Mouse (Mus musculus) MEL (cell line): ENCODE measurements around the gene Ctdspl. TPM values are rescaled to one million over a fixed set of nuclear protein-coding genes. Genes with fewer than 3 reads are reported as not detected.

Experiments used
- DNase-seq: peaks from one replicate; pipeline ENCODE4 v3.0.0; 2011; ENCODE audit warnings: low read depth, low spot score
- H3K27ac ChIP-seq: 2 replicates; pipeline ENCODE4 v1.5.1; 2012; ENCODE audit warnings: low read depth, mild to moderate bottlenecking, control low read depth, low read length, moderate library complexity; ENCODE audit not compliant: control insufficient read depth
- H3K27me3 ChIP-seq, 2 experiments: fragments of 150-350 bp in 1 of 2; sonication (generic) in 1 of 2; 2 replicates each; pipeline ENCODE4 v1.6.1; 2012; ENCODE audit warnings: low read length in 2 of 2, mild to moderate bottlenecking in 2 of 2, improper control_type of control experiment in 1 of 2, moderate library complexity in 1 of 2; ENCODE audit not compliant: insufficient read depth in 2 of 2, control insufficient read depth in 1 of 2
- H3K36me3 ChIP-seq, 2 experiments: 2 replicates each; pipeline ENCODE4 v1.6.1; 2012 to 2014; ENCODE audit warnings: low read length in 2 of 2, improper control_type of control experiment in 1 of 2, inconsistent platforms in 1 of 2, mild to moderate bottlenecking in 1 of 2; ENCODE audit not compliant: insufficient read depth in 2 of 2, control insufficient read depth in 1 of 2
- H3K4me1 ChIP-seq, 2 experiments: fragments of 150-350 bp in 1 of 2; sonication (generic) in 1 of 2; 2 replicates each; pipeline ENCODE4 v1.6.1; 2012; ENCODE audit warnings: low read length in 2 of 2, improper control_type of control experiment in 1 of 2, mild to moderate bottlenecking in 1 of 2; ENCODE audit not compliant: insufficient read depth in 2 of 2, control insufficient read depth in 1 of 2
- H3K4me3 ChIP-seq, 2 experiments: fragments of 150-350 bp in 1 of 2; sonication (generic) in 1 of 2; 2 replicates each; pipeline ENCODE4 v1.5.1; 2012; ENCODE audit warnings: low read depth in 2 of 2, low read length in 2 of 2, mild to moderate bottlenecking in 2 of 2, moderate library complexity in 2 of 2, control low read depth in 1 of 2, improper control_type of control experiment in 1 of 2; ENCODE audit not compliant: control insufficient read depth in 1 of 2, insufficient read depth in 1 of 2
- H3K79me2 ChIP-seq: 2 replicates; pipeline ENCODE4 v1.6.1; 2012; ENCODE audit warnings: mild to moderate bottlenecking, low read length, moderate library complexity; ENCODE audit not compliant: control insufficient read depth, poor library complexity, insufficient read depth
- H3K9ac ChIP-seq: 2 replicates; pipeline ENCODE4 v1.6.1; 2012; ENCODE audit warnings: low read depth, mild to moderate bottlenecking, control low read depth, low read length, moderate library complexity; ENCODE audit not compliant: control insufficient read depth, poor library complexity, severe bottlenecking
- H3K9me3 ChIP-seq: fragments of 150-350 bp; sonication (generic); replicated peaks from 2 replicates; pipeline ENCODE4 v1.6.1; 2012; ENCODE audit warnings: mild to moderate bottlenecking, low read length, improper control_type of control experiment, moderate library complexity; ENCODE audit not compliant: insufficient read depth
- CHD1 ChIP-seq: IDR thresholded peaks from 2 replicates; pipeline ENCODE4 v1.6.1; 2012; ENCODE audit warnings: low read depth, mild to moderate bottlenecking, inconsistent platforms, low read length, improper control_type of control experiment
- EP300 ChIP-seq, 2 experiments: IDR thresholded peaks; 2 replicates each; pipeline ENCODE4 v1.6.1; 2011; ENCODE audit warnings: improper control_type of control experiment in 2 of 2, low read length in 2 of 2, low read depth in 1 of 2, mild to moderate bottlenecking in 1 of 2
- ETS1 ChIP-seq: IDR thresholded peaks from 2 replicates; pipeline ENCODE4 v1.6.1; 2012; ENCODE audit warnings: low read depth, mild to moderate bottlenecking, inconsistent platforms, low read length, improper control_type of control experiment, moderate library complexity
- JUND ChIP-seq: IDR thresholded peaks from 2 replicates; pipeline ENCODE4 v1.6.1; 2011; ENCODE audit warnings: low read depth, mild to moderate bottlenecking, improper control_type of control experiment, low read length
- KAT2A ChIP-seq: conservative IDR thresholded peaks from 2 replicates; pipeline ENCODE4 v1.6.1; 2012; ENCODE audit warnings: low read depth, low read length, improper control_type of control experiment, inconsistent platforms
- MAFK ChIP-seq: IDR thresholded peaks from 2 replicates; pipeline ENCODE4 v1.6.1; 2011; ENCODE audit warnings: low read depth, mild to moderate bottlenecking, low read length, improper control_type of control experiment, borderline replicate concordance
- MXI1 ChIP-seq: IDR thresholded peaks from 2 replicates; pipeline ENCODE4 v1.6.1; 2011; ENCODE audit warnings: mild to moderate bottlenecking, low read depth, low read length, improper control_type of control experiment
- MYB ChIP-seq: IDR thresholded peaks from 2 replicates; pipeline ENCODE4 v1.6.1; 2011; ENCODE audit warnings: mild to moderate bottlenecking, low read depth, low read length, improper control_type of control experiment
- MYC ChIP-seq: IDR thresholded peaks from 2 replicates; pipeline ENCODE4 v1.6.1; 2011; ENCODE audit warnings: low read depth, mild to moderate bottlenecking, low read length, improper control_type of control experiment, moderate library complexity
- POLR2A ChIP-seq, 2 experiments: IDR thresholded peaks; 2 replicates each; pipeline ENCODE4 v1.6.1; 2011 to 2012; ENCODE audit warnings: low read length in 2 of 2, mild to moderate bottlenecking in 2 of 2, control low read depth in 1 of 2, improper control_type of control experiment in 1 of 2, low read depth in 1 of 2, moderate library complexity in 1 of 2; ENCODE audit not compliant: control insufficient read depth in 1 of 2, insufficient read depth in 1 of 2, poor library complexity in 1 of 2
- RAD21 ChIP-seq: IDR thresholded peaks from 2 replicates; pipeline ENCODE4 v1.6.1; 2011; ENCODE audit warnings: mild to moderate bottlenecking, low read depth, low read length, improper control_type of control experiment
- SMC3 ChIP-seq: IDR thresholded peaks from 2 replicates; pipeline ENCODE4 v1.6.1; 2011; ENCODE audit warnings: low read depth, low read length, improper control_type of control experiment
- TBP ChIP-seq: IDR thresholded peaks from 2 replicates; pipeline ENCODE4 v1.8.0; 2011; ENCODE audit warnings: low read depth, low read length, improper control_type of control experiment
- ZC3H11A ChIP-seq: IDR thresholded peaks from 2 replicates; pipeline ENCODE4 v1.6.1; 2012; ENCODE audit warnings: low read depth, mild to moderate bottlenecking, inconsistent platforms, low read length, improper control_type of control experiment
- ZMIZ1 ChIP-seq: IDR thresholded peaks from 2 replicates; pipeline ENCODE4 v1.6.1; 2012; ENCODE audit warnings: low read depth, mild to moderate bottlenecking, inconsistent platforms, low read length, improper control_type of control experiment, moderate library complexity
- polyA plus RNA-seq, 2 experiments: library from polyadenylated mRNA; stranded (reverse) in 1 of 2; unstranded in 1 of 2; fragments of >175 nt in 1 of 2; fragments of >200 nt in 1 of 2; gene quantifications; 2 replicates each; pipeline versions ENCODE4 v1.2.1 to v1.2.4; 2012; ENCODE audit warnings: low replicate concordance in 2 of 2, low read depth in 1 of 2; ENCODE audit not compliant: insufficient read length in 2 of 2, insufficient read depth in 1 of 2, missing spikeins in 1 of 2
- total RNA-seq: library from RNA; depleted of rRNA; stranded (reverse); fragments of 300-350 nt; gene quantifications from 2 replicates; pipeline ENCODE4 v1.2.3, GENCODE M21; 2012

The Ctdspl gene
- total and polyA plus RNA-seq, 3 experiments, result 15.3 to 20.7 TPM; not detected in 1

- no peak overlapping the region for H3K4me3 ChIP-seq
- no peaks in the 10 kb centered on the region for H3K27me3 ChIP-seq
- H3K4me1 ChIP-seq, result no peaks in the 10 kb centered on the region
- H3K27ac ChIP-seq, result no peak overlapping the region
- no peaks in the 10 kb centered on the region for H3K79me2 ChIP-seq
- no peaks in the 10 kb centered on the region for H3K36me3 ChIP-seq
- no peaks in the 10 kb centered on the region for H3K9me3 ChIP-seq
- TF ChIP-seq KAT2A, result no peak
- TF ChIP-seq, all 39 proteins: peak for 0
- DNase-seq, result no peak
- no peak overlapping the region for H3K9ac ChIP-seq
Observed at GRCm38 (mm10) chr9:118994524-118995227, 68.4 kb downstream of the Ctdspl start.

- TF ChIP-seq POLR2A (IDR thresholded peaks at IDR 0.05; ENCODE audit: control insufficient read depth in 1 of 2, insufficient read depth in 1 of 2, low read depth in 1 of 2, low read length in 2 of 2, poor library complexity in 1 of 2) (no peak), JUND (no peak), MYB (no peak), MAFK (0 out of 2 replicates have a peak, but pooled peaks have one; percentile 15), ZMIZ1 (no peak), TBP (no peak)
- Histone ChIP-seq H3K4me3 (no peak overlapping the region), H3K27ac (no peak overlapping the region), H3K27me3 (no peaks in the 10 kb centered on the region), H3K4me1 (peaks cover 0 to 1% of the 10 kb centered on the region in 2 experiments; a peak in 1 of 4 replicates), H3K36me3 (no peaks in the 10 kb centered on the region), H3K79me2 (no peaks in the 10 kb centered on the region), H3K9me3 (no peaks in the 10 kb centered on the region), H3K9ac (no peak overlapping the region)
- DNase-seq, result no peak
Observed at GRCm38 (mm10) chr9:118995539-118995938, 69.3 kb downstream of the Ctdspl start.

- TF ChIP-seq SMC3 (no peak), TBP (no peak), RAD21 (no peak), KAT2A (no peak), ETS1 (no peak), CHD1 (no peak), EP300 (IDR thresholded peaks at IDR 0.05; ENCODE audit: low read depth in 1 of 2, low read length in 2 of 2) (no peak), MYC (no peak), MXI1 (no peak), MYB (no peak), ZC3H11A (no peak)
- Histone ChIP-seq H3K9me3 (no peaks in the 10 kb centered on the region), H3K36me3 (no peaks in the 10 kb centered on the region), H3K9ac (no peak overlapping the region), H3K4me1 (peaks cover 0 to 2% of the 10 kb centered on the region in 2 experiments; a peak in 1 of 4 replicates), H3K79me2 (no peaks in the 10 kb centered on the region), H3K27me3 (no peaks in the 10 kb centered on the region), H3K4me3 (no peak overlapping the region), H3K27ac (no peak overlapping the region)
- no peak for DNase-seq
Observed at GRCm38 (mm10) chr9:118997241-118997640, 71.0 kb downstream of the Ctdspl start.
